Mouse (Mus musculus) hindbrain, embryonic 16.5 days (tissue): ENCODE results near the gene Aamp. TPM values are rescaled to one million over a fixed set of nuclear protein-coding genes. Genes with fewer than 3 reads are reported as not detected.

Experiments
- ATAC-seq: fragments of 200-750 bp; cut with Nextera tagmentation; 2 replicates; pipeline ENCODE4 v1.8.0; 2017; ENCODE audit warnings: moderate TSS enrichment, moderate library complexity
- H3K27ac ChIP-seq: fragments of 300-500 bp; sonication (generic); 2 replicates; pipeline ENCODE4 v1.5.1; 2014; ENCODE audit warnings: low read depth, mild to moderate bottlenecking, control low read depth, low read length, moderate library complexity
- H3K27me3 ChIP-seq: fragments of 300-500 bp; sonication (generic); replicated peaks from 2 replicates; pipeline ENCODE4 v1.6.1; 2014; ENCODE audit warnings: low read length; ENCODE audit not compliant: control insufficient read depth, insufficient read depth
- H3K36me3 ChIP-seq: fragments of 300-500 bp; sonication (generic); 2 replicates; pipeline ENCODE4 v1.6.1; 2014; ENCODE audit warnings: mild to moderate bottlenecking, low read length, moderate library complexity, mixed read lengths; ENCODE audit not compliant: control insufficient read depth, insufficient read depth
- H3K4me1 ChIP-seq: fragments of 300-500 bp; sonication (generic); 2 replicates; pipeline ENCODE4 v1.6.1; 2014; ENCODE audit warnings: low read depth, low read length; ENCODE audit not compliant: control insufficient read depth, insufficient read depth
- H3K4me2 ChIP-seq: fragments of 300-500 bp; sonication (generic); 2 replicates; pipeline ENCODE4 v1.6.1; 2014; ENCODE audit warnings: mild to moderate bottlenecking, low read length, control low read depth, moderate library complexity
- H3K4me3 ChIP-seq: fragments of 300-500 bp; sonication (generic); 2 replicates; pipeline ENCODE4 v1.5.1; 2014; ENCODE audit warnings: mild to moderate bottlenecking, low read length, control low read depth, moderate library complexity
- H3K9ac ChIP-seq: fragments of 300-500 bp; sonication (generic); 2 replicates; pipeline ENCODE4 v1.6.1; 2014; ENCODE audit warnings: low read depth, mild to moderate bottlenecking, control low read depth, low read length, moderate library complexity
- H3K9me3 ChIP-seq: fragments of 300-500 bp; sonication (generic); 2 replicates; pipeline ENCODE4 v1.6.1; 2014; ENCODE audit warnings: mild to moderate bottlenecking, low read length, moderate library complexity; ENCODE audit not compliant: control insufficient read depth
- WGBS: fragments of 180-500 bp; shearing (Covaris S2); extraction: QIAGEN DNeasy Blood & Tissue Kit; methylation state at CpG from one replicate; pipeline ENCODE4 v1.1.7; 2014; 5-methylcytosine and 5-hydroxymethylcytosine counted together
- polyA plus RNA-seq: library from polyadenylated mRNA; unstranded; fragments of >200 nt; fragmentation: Nextera tagmentation; extraction: Ambion mirVana; gene quantifications from 2 replicates; pipeline ENCODE4 v1.2.1, GENCODE M21; 2015

Aamp gene
- polyA plus RNA-seq, 1 experiment from 2014 or later = 241 TPM

DNA sequence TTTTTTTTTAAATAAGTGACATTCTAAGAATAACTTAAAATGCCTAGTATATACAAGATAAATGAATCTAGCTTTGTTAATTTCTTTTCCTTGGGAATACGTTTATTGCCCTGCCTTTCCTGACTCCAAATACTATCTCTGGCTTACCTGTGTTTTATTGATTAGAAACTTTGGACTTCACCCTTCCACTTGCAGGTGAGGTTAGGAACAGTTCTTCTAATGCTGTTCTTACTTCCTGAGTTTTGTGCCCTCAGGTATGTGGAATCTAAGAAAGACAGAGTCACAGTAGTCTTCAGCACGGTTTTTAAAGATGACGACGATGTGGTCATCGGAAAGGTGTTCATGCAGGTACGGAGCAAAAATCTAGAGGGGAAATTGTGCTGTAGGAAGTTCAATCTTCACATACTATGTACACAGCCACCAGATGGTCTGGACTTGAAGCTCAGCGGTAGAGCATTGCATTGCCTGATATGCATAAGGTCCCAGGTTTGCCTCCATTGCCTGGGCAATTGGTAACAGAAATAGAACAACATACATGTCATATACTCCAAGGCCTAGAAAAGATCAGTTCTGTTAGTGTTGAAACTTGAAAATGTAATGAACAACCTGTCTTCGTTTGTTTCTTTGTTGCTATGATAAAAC lies 28.7 kb downstream of the Aamp start:
- Histone ChIP-seq H3K36me3 (peaks cover 39% of the 10 kb centered on the region), H3K4me1 (no peaks in the 10 kb centered on the region), H3K9ac (no peak overlapping the region), H3K4me3 (no peak overlapping the region), H3K27me3 (no peaks in the 10 kb centered on the region), H3K9me3 (no peaks in the 10 kb centered on the region), H3K27ac (no peak overlapping the region), H3K4me2 (no peak overlapping the region)
- ATAC-seq = no peak
- WGBS = 94% methylated on average over 8 of the region's 8 CpGs

DNA sequence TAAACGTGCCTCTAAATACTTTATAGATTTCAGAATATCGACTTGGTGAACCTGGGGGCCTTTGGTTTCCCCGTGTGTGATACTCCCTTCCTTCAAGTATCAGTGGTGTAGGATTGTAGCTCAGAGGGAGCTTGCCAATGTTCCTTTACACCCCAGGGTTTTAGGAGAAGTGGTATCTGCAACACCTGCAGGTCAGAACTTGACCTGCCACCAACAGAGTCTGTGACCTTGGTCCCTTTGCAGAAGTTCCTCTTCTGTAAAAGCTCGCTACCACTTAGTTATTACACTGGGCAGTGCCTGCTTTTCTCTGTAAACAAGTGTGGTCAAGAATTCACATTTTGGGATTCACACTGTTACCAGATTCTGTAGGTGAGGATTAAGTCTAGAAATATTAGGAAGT lies 34.4 kb downstream of the Aamp start:
- peaks cover 34% of the 10 kb centered on the region for H3K36me3 ChIP-seq
- ATAC-seq = no peak
- H3K27ac ChIP-seq = no peak overlapping the region
- H3K4me3 ChIP-seq = no peak overlapping the region
- H3K27me3 ChIP-seq = no peaks in the 10 kb centered on the region
- H3K9ac ChIP-seq = no peak overlapping the region
- H3K9me3 ChIP-seq = no peaks in the 10 kb centered on the region
- 94% methylated on average over 4 of the region's 4 CpGs for WGBS
- H3K4me2 ChIP-seq = no peak overlapping the region
- H3K4me1 ChIP-seq = no peaks in the 10 kb centered on the region

DNA sequence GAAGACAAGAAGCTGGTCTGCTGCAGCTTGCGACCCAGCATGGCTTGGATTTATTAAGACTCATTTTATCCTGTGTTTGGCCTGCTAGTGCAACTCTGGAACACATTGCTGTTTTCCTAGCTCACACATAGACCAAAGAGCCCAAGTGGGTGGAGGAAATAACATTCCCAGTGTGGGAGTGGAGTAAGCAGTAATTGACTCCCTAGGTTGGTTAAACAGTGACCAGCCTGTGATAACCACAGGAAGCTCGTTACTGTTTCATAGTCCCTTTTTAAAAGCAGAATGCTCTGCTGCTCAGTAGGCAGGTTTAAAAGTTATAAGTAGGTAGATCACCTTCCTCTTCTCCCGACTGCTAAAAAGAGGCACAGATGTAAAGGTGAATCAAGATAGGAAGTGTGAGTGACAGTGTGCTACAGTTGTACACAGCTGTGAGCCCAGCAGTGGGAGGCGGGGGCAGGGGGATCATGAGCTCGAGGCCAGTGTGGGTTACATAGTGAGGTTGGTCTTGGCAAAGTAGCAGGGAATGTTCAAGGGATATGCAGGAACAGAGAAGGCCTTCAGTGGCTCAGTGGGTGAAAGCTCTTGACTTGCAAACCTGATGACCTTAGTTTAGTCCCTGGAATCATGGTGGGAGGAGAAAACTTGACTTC lies 35.1 kb downstream of the Aamp start:
- no peak for ATAC-seq
- Histone ChIP-seq H3K27me3 (no peaks in the 10 kb centered on the region), H3K4me1 (no peaks in the 10 kb centered on the region), H3K27ac (no peak overlapping the region), H3K36me3 (peaks cover 34% of the 10 kb centered on the region), H3K4me2 (no peak overlapping the region), H3K9ac (no peak overlapping the region), H3K4me3 (no peak overlapping the region), H3K9me3 (no peaks in the 10 kb centered on the region)
- 87% methylated on average over 5 of the region's 5 CpGs for WGBS

DNA sequence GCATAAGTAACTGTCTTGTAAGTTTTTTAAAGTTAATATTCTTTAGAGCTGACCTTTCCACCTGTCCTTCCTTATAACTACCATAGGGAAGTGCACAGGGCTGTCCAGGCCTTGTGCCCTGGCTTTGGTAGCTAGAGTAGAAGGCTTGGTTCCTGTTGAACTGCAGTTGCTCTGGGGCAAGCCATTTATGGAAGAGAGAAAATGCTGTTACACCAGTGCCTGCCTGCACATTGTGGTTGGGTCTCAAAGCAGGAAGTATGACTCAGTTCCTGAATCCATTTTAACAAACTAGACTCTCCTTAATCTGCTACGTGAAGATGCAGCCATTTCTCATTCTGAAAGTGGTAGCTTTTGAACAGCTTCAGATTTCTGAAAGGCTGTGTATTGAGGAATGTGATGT lies 35.7 kb downstream of the Aamp start:
- 80% methylated on average over 1 of the region's 1 CpGs for WGBS
- Histone ChIP-seq H3K4me2 (no peak overlapping the region), H3K4me3 (no peak overlapping the region), H3K4me1 (no peaks in the 10 kb centered on the region), H3K27ac (no peak overlapping the region), H3K9ac (no peak overlapping the region), H3K27me3 (no peaks in the 10 kb centered on the region), H3K9me3 (no peaks in the 10 kb centered on the region), H3K36me3 (peaks cover 34% of the 10 kb centered on the region)
- no peak for ATAC-seq

DNA sequence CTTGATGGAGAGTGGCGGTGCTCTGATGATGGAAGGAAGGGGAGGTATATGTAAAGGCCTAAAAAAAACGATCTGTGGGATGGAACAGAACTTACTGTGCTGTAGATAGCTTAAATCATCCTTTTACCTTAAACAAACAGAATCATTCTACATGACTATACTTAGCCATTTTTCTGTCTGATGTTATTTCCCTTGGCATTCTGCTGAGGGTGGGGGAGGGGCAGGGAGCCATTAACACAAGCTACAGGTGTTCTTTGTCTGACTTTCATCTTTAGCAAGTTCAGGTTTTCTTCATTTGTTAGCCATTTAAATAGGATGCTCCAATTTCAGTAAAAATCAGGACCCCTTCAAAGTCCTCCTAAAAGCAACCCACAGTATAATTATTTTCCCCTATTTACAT lies 39.0 kb downstream of the Aamp start:
- Histone ChIP-seq H3K27ac (no peak overlapping the region), H3K36me3 (peaks cover 16% of the 10 kb centered on the region), H3K4me1 (peaks cover 3% of the 10 kb centered on the region), H3K9ac (no peak overlapping the region), H3K27me3 (no peaks in the 10 kb centered on the region), H3K4me2 (no peak overlapping the region), H3K4me3 (no peak overlapping the region), H3K9me3 (no peaks in the 10 kb centered on the region)
- 77% methylated on average over 2 of the region's 2 CpGs for WGBS
- no peak for ATAC-seq

DNA sequence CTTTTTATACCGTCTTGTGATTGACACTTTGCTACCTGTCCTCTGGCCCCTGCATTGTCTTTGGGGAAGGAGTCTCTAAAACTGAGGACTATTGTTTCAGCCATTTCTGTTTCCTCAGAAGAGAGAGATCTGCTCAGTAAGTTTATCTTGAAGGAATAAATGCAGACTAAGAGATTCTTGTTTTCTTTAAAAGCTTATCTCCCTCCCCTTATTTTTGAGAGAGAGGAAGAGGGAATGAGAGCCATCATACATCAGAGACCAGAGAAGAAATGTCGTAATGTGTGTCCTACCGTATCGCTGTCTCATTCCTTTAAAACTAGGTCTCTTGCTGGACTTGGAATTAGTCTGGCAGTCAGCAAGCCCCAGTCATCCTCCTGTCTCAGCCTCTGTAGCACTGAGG lies 43.7 kb downstream of the Aamp start:
- no peaks in the 10 kb centered on the region for H3K27me3 ChIP-seq
- H3K4me2 ChIP-seq = no peak overlapping the region
- no peak overlapping the region for H3K9ac ChIP-seq
- H3K9me3 ChIP-seq = no peaks in the 10 kb centered on the region
- no peak for ATAC-seq
- 76% methylated on average over 4 of the region's 4 CpGs for WGBS
- H3K27ac ChIP-seq = peak overlapping the region; percentile 51; the same call in 1 of the 2 replicates
- H3K4me1 ChIP-seq = peaks cover 34% of the 10 kb centered on the region
- no peaks in the 10 kb centered on the region for H3K36me3 ChIP-seq
- no peak overlapping the region for H3K4me3 ChIP-seq

DNA sequence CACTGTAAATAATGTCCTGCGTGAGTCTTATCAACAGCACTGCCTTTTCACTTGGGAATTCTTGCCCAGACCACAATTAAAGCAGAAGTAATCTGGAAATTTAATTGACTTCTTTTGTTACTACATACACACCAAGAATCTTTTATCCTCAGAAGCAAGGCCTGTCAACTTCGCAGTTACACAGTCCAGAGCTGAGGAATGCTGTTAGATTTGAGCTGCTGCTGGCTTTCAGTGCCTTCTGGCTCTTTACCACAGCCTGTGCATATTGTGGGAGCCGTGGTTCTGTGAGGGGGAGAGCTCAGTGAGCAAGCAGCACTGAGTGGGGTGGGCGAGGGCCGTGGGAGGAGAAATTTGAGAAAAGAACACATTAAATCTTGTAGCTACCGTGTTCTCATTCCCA lies 44.2 kb downstream of the Aamp start:
- Histone ChIP-seq H3K27me3 (no peaks in the 10 kb centered on the region), H3K4me2 (no peak overlapping the region), H3K9me3 (no peaks in the 10 kb centered on the region), H3K4me3 (no peak overlapping the region), H3K9ac (no peak overlapping the region), H3K36me3 (no peaks in the 10 kb centered on the region), H3K27ac (peak overlapping the region; percentile 51; the same call in 1 of the 2 replicates), H3K4me1 (peaks cover 34% of the 10 kb centered on the region)
- no peak for ATAC-seq
- 59% methylated on average over 6 of the region's 6 CpGs for WGBS

DNA sequence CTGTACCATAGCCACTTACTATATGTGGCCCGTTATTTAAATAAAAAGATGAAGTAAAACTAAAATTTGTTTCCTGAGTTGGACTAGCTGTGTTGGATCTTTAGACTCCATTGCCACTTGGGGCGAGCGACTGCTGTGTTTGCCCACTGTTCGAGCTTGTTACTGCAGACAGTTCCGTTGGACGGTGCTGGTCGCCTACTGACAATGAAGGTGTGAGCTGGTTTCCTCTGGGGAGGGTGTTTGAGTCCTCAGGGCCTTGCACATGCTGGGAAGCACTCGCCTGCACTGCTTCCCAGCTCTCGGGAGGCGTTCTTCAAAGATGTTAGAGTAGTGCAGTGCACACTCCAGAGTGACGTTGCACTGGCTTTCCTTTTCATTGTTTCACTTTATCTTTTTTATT lies 44.9 kb downstream of the Aamp start:
- H3K27ac ChIP-seq = no peak overlapping the region
- no peak overlapping the region for H3K4me3 ChIP-seq
- peak overlapping the region; percentile 22 for H3K4me2 ChIP-seq
- 61% methylated on average over 11 of the region's 11 CpGs for WGBS
- H3K36me3 ChIP-seq = no peaks in the 10 kb centered on the region
- H3K9me3 ChIP-seq = no peaks in the 10 kb centered on the region
- no peaks in the 10 kb centered on the region for H3K27me3 ChIP-seq
- ATAC-seq = no peak
- peaks cover 34% of the 10 kb centered on the region for H3K4me1 ChIP-seq
- no peak overlapping the region for H3K9ac ChIP-seq

DNA sequence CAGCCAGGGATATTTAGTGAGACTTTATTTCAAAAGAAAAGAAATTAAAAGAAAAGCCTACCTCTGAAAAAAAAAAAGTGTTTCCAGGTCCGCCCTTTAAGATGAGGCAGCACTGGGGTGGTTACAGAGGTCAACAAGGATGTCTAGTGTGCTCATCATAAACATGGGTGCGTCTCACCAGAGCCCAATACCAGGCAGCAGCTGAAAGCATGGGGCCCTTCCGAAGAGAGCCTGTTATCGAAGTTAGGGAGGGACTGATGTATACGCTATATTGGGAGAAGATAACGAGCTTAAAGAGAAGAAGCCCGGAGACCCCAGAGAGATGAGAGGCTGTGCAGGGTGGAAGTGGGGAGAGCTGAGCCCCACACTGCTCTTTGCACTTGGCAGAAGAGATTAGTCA lies 45.4 kb downstream of the Aamp start:
- ATAC-seq = no peak
- Histone ChIP-seq H3K9ac (no peak overlapping the region), H3K9me3 (no peaks in the 10 kb centered on the region), H3K4me1 (peaks cover 34% of the 10 kb centered on the region), H3K27me3 (no peaks in the 10 kb centered on the region), H3K27ac (no peak overlapping the region), H3K4me2 (peak overlapping the region; percentile 22), H3K36me3 (no peaks in the 10 kb centered on the region), H3K4me3 (no peak overlapping the region)
- 75% methylated on average over 7 of the region's 7 CpGs for WGBS
